ENCODE assay signal across 23 mouse cellular contexts in the genomic region with DNA sequence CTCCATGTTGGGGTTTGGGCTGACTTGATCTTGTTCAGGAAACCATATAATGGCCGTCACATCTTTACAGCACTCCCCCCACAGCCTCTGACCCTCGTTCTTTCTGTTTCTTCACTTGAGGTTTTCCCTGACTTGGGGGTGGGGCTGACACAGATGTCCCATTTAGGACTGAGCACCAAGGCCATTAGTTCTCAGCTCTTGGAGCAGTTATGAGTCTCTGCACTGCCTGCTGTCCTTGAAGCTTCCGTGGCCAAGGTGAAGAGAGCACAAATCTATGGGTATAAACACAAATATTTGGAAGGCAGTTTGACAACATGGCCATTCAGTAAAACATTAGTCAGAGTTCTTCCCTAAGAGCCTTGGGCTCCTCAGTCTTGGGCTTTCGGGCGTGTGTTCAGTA. TPM values are rescaled to one million over a fixed set of nuclear protein-coding genes. Genes with fewer than 3 reads are reported as not detected.
"Had no signal": no experiment of that assay in that cellular context is flagged by ENCODE, and none has a peak within 500 bp of the region (broad histone marks: within the 10 kb centered on the region; RNA-seq: fewer than 3 reads in every experiment).

No protein-coding gene starts in this region.

- DNase-seq: gastrocnemius, postnatal 14 days; gastrocnemius, postnatal 36 days; heart, adult 11 months; heart, adult 2 months; heart, postnatal 14 days; heart, postnatal 36 days; kidney, adult 11 months; kidney, adult 2 months; kidney, adult 9 months; kidney, postnatal 14 days; kidney, postnatal 36 days; layer of hippocampus, adult 9-11 months; layer of hippocampus, postnatal 36 days; left cerebral cortex, postnatal 4 days had no signal

RNA-seq across cellular contexts. Expression of a gene that starts 13.3 kb away (rescaled TPM):
- total RNA-seq: gastrocnemius, adult 18-20 months; gastrocnemius, adult 8-10 months; gastrocnemius, postnatal 14 days; gastrocnemius, postnatal 36 days; hematopoietic stem cell, adult 5-6 weeks; liver, adult 2 months had no signal
- polyA plus RNA-seq: hindbrain, embryonic 11.5 days; large intestine, adult 2 months; limb, embryonic 11.5 days; liver, adult 2 months; liver, embryonic 12.5 days had no signal

RNA-seq across cellular contexts. Expression of a gene that starts 52.5 kb away (rescaled TPM):
- total RNA-seq: gastrocnemius, adult 18-20 months; gastrocnemius, adult 8-10 months; gastrocnemius, postnatal 14 days; gastrocnemius, postnatal 36 days; liver, adult 2 months had no signal
- polyA plus RNA-seq: gonadal fat pad, adult 2 months; hindbrain, embryonic 11.5 days; large intestine, adult 2 months; liver, adult 2 months; liver, embryonic 12.5 days had no signal
